Mouse (Mus musculus) heart, embryonic 15.5 days (tissue): ENCODE measurements at regions not wholly inside any gene's neighbourhood (a gene's known extent, or its start where the extent isn't known, plus 50 kb on each side); places are given as distances from the start of the nearest gene placed in this dataset.

ENCODE experiments used
- ATAC-seq: fragments of 200-750 bp; cut with Nextera tagmentation; replicated peaks from 2 replicates; pipeline ENCODE4 v1.8.0; 2017; ENCODE audit warnings: low read depth, moderate TSS enrichment; ENCODE audit not compliant: insufficient number of reproducible peaks, insufficient read depth, low FRiP score
- H3K27ac ChIP-seq: fragments of 300-500 bp; sonication (generic); 2 replicates; pipeline ENCODE4 v1.5.1; 2015; ENCODE audit warnings: mild to moderate bottlenecking, inconsistent platforms
- H3K27me3 ChIP-seq: fragments of 300-500 bp; sonication (generic); 2 replicates; pipeline ENCODE4 v1.6.1; 2015; ENCODE audit warnings: inconsistent platforms
- H3K36me3 ChIP-seq: fragments of 300-500 bp; sonication (generic); 2 replicates; pipeline ENCODE4 v1.6.1; 2015; ENCODE audit warnings: mild to moderate bottlenecking, inconsistent platforms
- H3K4me1 ChIP-seq: fragments of 300-500 bp; sonication (generic); replicated peaks from 2 replicates; pipeline ENCODE4 v1.6.1; 2015; ENCODE audit warnings: inconsistent platforms
- H3K4me2 ChIP-seq: fragments of 300-500 bp; sonication (generic); 2 replicates; pipeline ENCODE4 v1.6.1; 2015; ENCODE audit warnings: inconsistent platforms, mild to moderate bottlenecking, moderate library complexity
- H3K4me3 ChIP-seq: fragments of 300-500 bp; sonication (generic); 2 replicates; pipeline ENCODE4 v1.5.1; 2015; ENCODE audit warnings: mild to moderate bottlenecking, inconsistent platforms
- H3K9ac ChIP-seq: fragments of 300-500 bp; sonication (generic); 2 replicates; pipeline ENCODE4 v1.6.1; 2015; ENCODE audit warnings: mild to moderate bottlenecking, inconsistent platforms
- H3K9me3 ChIP-seq: fragments of 300-500 bp; sonication (generic); replicated peaks from 2 replicates; pipeline ENCODE4 v1.6.1; 2016; ENCODE audit warnings: inconsistent platforms
- WGBS: fragments of 180-500 bp; shearing (Covaris S2); methylation state at CpG from one replicate; pipeline ENCODE4 v1.1.7; 2015; ENCODE audit warnings: mixed read lengths; 5-methylcytosine and 5-hydroxymethylcytosine counted together

GRCm38 (mm10) chr10:98210246-98210645, 483.7 kb upstream of the C030005K15Rik start:
- Histone ChIP-seq H3K36me3 (no peaks in the 10 kb centered on the region), H3K9me3 (no peaks in the 10 kb centered on the region), H3K4me2 (no peak overlapping the region), H3K27ac (no peak overlapping the region), H3K4me1 (no peaks in the 10 kb centered on the region), H3K9ac (no peak overlapping the region), H3K4me3 (no peak overlapping the region), H3K27me3 (no peaks in the 10 kb centered on the region)
- WGBS, result 69% methylated on average over 2 of the region's 2 CpGs
- ATAC-seq, result no peak

GRCm38 (mm10) chr10:98212876-98213587, 486.5 kb upstream of the C030005K15Rik start:
- no peak; the same call in 1 of the 2 replicates for ATAC-seq
- Histone ChIP-seq H3K27ac (no peak overlapping the region), H3K4me3 (no peak overlapping the region), H3K27me3 (no peaks in the 10 kb centered on the region), H3K9ac (no peak overlapping the region), H3K36me3 (no peaks in the 10 kb centered on the region), H3K4me2 (no peak overlapping the region), H3K9me3 (no peaks in the 10 kb centered on the region), H3K4me1 (no peaks in the 10 kb centered on the region)
- 50% methylated on average over 7 of the region's 7 CpGs for WGBS

GRCm38 (mm10) chr10:98231017-98231416, 504.5 kb upstream of the C030005K15Rik start:
- Histone ChIP-seq H3K4me3 (no peak overlapping the region), H3K9me3 (no peaks in the 10 kb centered on the region), H3K27me3 (no peaks in the 10 kb centered on the region), H3K4me2 (no peak overlapping the region), H3K4me1 (no peaks in the 10 kb centered on the region), H3K27ac (no peak overlapping the region), H3K9ac (no peak overlapping the region), H3K36me3 (no peaks in the 10 kb centered on the region)
- ATAC-seq, result no peak
- 84% methylated on average over 5 of the region's 5 CpGs for WGBS

GRCm38 (mm10) chr10:98231705-98232235, 505.2 kb upstream of the C030005K15Rik start:
- 61% methylated on average over 4 of the region's 4 CpGs for WGBS
- Histone ChIP-seq H3K4me3 (no peak overlapping the region), H3K4me2 (no peak overlapping the region), H3K27ac (no peak overlapping the region), H3K36me3 (no peaks in the 10 kb centered on the region), H3K9me3 (no peaks in the 10 kb centered on the region), H3K4me1 (no peaks in the 10 kb centered on the region), H3K9ac (no peak overlapping the region), H3K27me3 (no peaks in the 10 kb centered on the region)
- no peak for ATAC-seq

DNA sequence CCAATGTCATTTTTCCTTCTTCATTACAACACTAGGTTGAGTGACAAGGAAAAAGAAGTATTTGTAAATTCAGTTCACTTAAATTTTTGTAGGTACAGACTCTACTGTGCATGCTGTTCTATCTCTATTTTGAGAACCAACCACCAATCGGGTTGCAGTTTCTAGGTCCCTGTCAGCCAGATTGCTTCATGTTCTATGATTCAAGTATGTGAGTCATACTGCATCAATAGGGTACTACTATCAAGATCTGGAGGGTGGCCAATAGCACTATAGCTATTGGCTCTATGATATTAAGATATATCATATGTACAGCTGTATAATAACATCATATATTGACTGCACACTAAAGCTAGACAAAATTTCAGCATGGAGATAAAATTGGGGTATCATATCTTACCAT, 521.8 kb upstream of the C030005K15Rik start:
- H3K4me3 ChIP-seq, result no peak overlapping the region
- no peak overlapping the region for H3K4me2 ChIP-seq
- H3K9ac ChIP-seq, result no peak overlapping the region
- H3K27ac ChIP-seq, result no peak overlapping the region
- no peaks in the 10 kb centered on the region for H3K36me3 ChIP-seq
- ATAC-seq, result no peak
- no peaks in the 10 kb centered on the region for H3K9me3 ChIP-seq
- no peaks in the 10 kb centered on the region for H3K4me1 ChIP-seq
- WGBS, result 69% methylated on average over 1 of the region's 1 CpGs
- no peaks in the 10 kb centered on the region for H3K27me3 ChIP-seq

- Histone ChIP-seq H3K36me3 (no peaks in the 10 kb centered on the region), H3K9me3 (no peaks in the 10 kb centered on the region), H3K4me1 (no peaks in the 10 kb centered on the region), H3K27me3 (no peaks in the 10 kb centered on the region), H3K9ac (no peak overlapping the region), H3K4me2 (no peak overlapping the region), H3K27ac (no peak overlapping the region), H3K4me3 (no peak overlapping the region)
- WGBS, result 67% methylated on average over 4 of the region's 4 CpGs
- ATAC-seq, result no peak
Observed at GRCm38 (mm10) chr10:98257980-98258707, 531.6 kb upstream of the C030005K15Rik start.

DNA sequence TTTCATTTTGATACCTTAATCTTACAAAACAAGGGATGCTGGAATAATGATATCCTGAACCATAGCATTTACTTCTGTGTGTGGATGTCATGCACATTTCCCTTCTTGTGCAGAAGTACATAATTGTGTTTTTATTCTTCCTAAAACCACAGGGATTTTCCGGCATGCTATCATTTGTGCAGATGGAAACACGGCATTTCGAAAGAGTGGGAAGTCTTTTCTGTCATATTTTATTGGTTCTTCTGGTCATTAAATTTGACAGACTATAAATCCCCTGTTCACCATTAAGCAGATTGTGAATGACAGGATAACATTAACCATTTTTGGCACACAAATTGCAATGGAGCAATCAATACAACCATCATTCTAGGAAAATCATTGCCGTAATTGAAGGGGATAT, 532.7 kb upstream of the C030005K15Rik start:
- H3K36me3 ChIP-seq, result no peaks in the 10 kb centered on the region
- H3K27me3 ChIP-seq, result no peaks in the 10 kb centered on the region
- no peaks in the 10 kb centered on the region for H3K4me1 ChIP-seq
- no peak overlapping the region for H3K9ac ChIP-seq
- no peak overlapping the region for H3K4me2 ChIP-seq
- no peak for ATAC-seq
- H3K4me3 ChIP-seq, result no peak overlapping the region
- 85% methylated on average over 4 of the region's 4 CpGs for WGBS
- no peaks in the 10 kb centered on the region for H3K9me3 ChIP-seq
- H3K27ac ChIP-seq, result no peak overlapping the region

- Histone ChIP-seq H3K27ac (no peak overlapping the region), H3K4me2 (no peak overlapping the region), H3K9me3 (no peaks in the 10 kb centered on the region), H3K4me3 (no peak overlapping the region), H3K36me3 (no peaks in the 10 kb centered on the region), H3K27me3 (no peaks in the 10 kb centered on the region), H3K4me1 (no peaks in the 10 kb centered on the region), H3K9ac (no peak overlapping the region)
- 61% methylated on average over 3 of the region's 3 CpGs for WGBS
- no peak for ATAC-seq
Observed at GRCm38 (mm10) chr10:98268511-98268910, 542.0 kb upstream of the C030005K15Rik start.

GRCm38 (mm10) chr10:98291617-98292016, 565.1 kb upstream of the C030005K15Rik start:
- H3K27ac ChIP-seq, result peak overlapping the region; percentile 64
- H3K9me3 ChIP-seq, result no peaks in the 10 kb centered on the region
- no peaks in the 10 kb centered on the region for H3K36me3 ChIP-seq
- WGBS, result 18% methylated on average over 4 of the region's 4 CpGs
- no peak for ATAC-seq
- H3K4me2 ChIP-seq, result no peak overlapping the region
- H3K27me3 ChIP-seq, result no peaks in the 10 kb centered on the region
- no peak overlapping the region for H3K9ac ChIP-seq
- no peak overlapping the region for H3K4me3 ChIP-seq
- peaks cover 14% of the 10 kb centered on the region for H3K4me1 ChIP-seq

DNA sequence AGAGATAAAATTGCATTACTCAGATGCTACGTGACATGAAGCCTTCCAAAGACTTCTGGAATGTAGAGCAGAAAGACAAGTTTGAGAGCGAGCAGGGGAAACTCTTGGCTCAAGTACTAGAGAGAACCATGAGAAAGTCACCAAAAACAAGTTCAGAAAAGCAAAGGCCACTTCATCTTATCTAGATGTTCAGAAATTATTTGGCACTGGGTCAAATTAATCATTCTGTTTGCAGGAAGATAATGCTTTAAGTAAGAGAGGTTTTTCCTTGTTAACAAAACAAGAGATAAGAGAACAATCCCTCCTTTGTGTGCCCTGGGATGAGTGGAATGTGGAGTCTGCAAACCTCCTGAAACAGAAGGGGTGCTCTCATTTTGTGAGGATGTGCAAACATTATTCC, 565.6 kb upstream of the C030005K15Rik start:
- peak; percentile 70; the same call in 1 of the 2 replicates for ATAC-seq
- no peak overlapping the region for H3K4me2 ChIP-seq

GRCm38 (mm10) chr10:98305667-98306066, 579.1 kb upstream of the C030005K15Rik start:
- Histone ChIP-seq H3K4me2 (no peak overlapping the region), H3K4me1 (no peaks in the 10 kb centered on the region), H3K9ac (no peak overlapping the region), H3K9me3 (no peaks in the 10 kb centered on the region), H3K4me3 (no peak overlapping the region), H3K27ac (no peak overlapping the region), H3K36me3 (no peaks in the 10 kb centered on the region), H3K27me3 (no peaks in the 10 kb centered on the region)
- WGBS, result 79% methylated on average over 1 of the region's 1 CpGs
- ATAC-seq, result no peak

More for the DNA sequence above, 565.6 kb upstream of the C030005K15Rik start:
- WGBS, result 9% methylated on average over 2 of the region's 2 CpGs
- peak overlapping the region; percentile 64 for H3K27ac ChIP-seq
- no peak overlapping the region for H3K4me3 ChIP-seq
- peaks cover 14% of the 10 kb centered on the region for H3K4me1 ChIP-seq
- no peaks in the 10 kb centered on the region for H3K9me3 ChIP-seq
- H3K9ac ChIP-seq, result no peak overlapping the region
- H3K27me3 ChIP-seq, result no peaks in the 10 kb centered on the region
- H3K36me3 ChIP-seq, result no peaks in the 10 kb centered on the region
